Mouse (Mus musculus) olfactory bulb, adult 2 months (tissue): ENCODE results near the gene Adh4.

Source experiments
- CTCF ChIP-seq: fragments of 200-500 bp; IDR thresholded peaks from 2 replicates; pipeline ENCODE4 v1.5.1; 2012; ENCODE audit warnings: low read depth, mild to moderate bottlenecking, low read length, moderate library complexity; ENCODE audit not compliant: insufficient read depth
- POLR2A ChIP-seq: fragments of 200-500 bp; IDR thresholded peaks from 2 replicates; pipeline ENCODE4 v1.6.1; 2012; ENCODE audit warnings: mild to moderate bottlenecking, low read depth, low read length, moderate library complexity; ENCODE audit not compliant: insufficient read depth

- TF ChIP-seq POLR2A = no peak
- no peak for TF ChIP-seq CTCF
Measured at GRCm38 (mm10) chr3:138419369-138419768, 4.1 kb downstream of the Adh4 start.
